Mouse (Mus musculus) limb, embryonic 15.5 days (tissue): ENCODE measurements around the gene Ccdc162. TPM values are rescaled to one million over a fixed set of nuclear protein-coding genes. Genes with fewer than 3 reads are reported as not detected.

Experiments used
- ATAC-seq: fragments of 200-750 bp; cut with Nextera tagmentation; 2 replicates; pipeline ENCODE4 v1.8.0; 2017; ENCODE audit warnings: low read depth, moderate TSS enrichment; ENCODE audit not compliant: insufficient number of reproducible peaks, low FRiP score, low TSS enrichment
- H3K27ac ChIP-seq: fragments of 300-500 bp; sonication (generic); 2 replicates; pipeline ENCODE4 v1.5.1; 2015; ENCODE audit warnings: moderate library complexity, mild to moderate bottlenecking, inconsistent platforms
- H3K27me3 ChIP-seq: fragments of 300-500 bp; sonication (generic); 2 replicates; pipeline ENCODE4 v1.6.1; 2015; ENCODE audit warnings: inconsistent platforms
- H3K36me3 ChIP-seq: fragments of 300-500 bp; sonication (generic); 2 replicates; pipeline ENCODE4 v1.6.1; 2015; ENCODE audit warnings: inconsistent platforms
- H3K4me1 ChIP-seq: fragments of 300-500 bp; sonication (generic); 2 replicates; pipeline ENCODE4 v1.6.1; 2015; ENCODE audit warnings: inconsistent platforms
- H3K4me2 ChIP-seq: fragments of 300-500 bp; sonication (generic); 2 replicates; pipeline ENCODE4 v1.6.1; 2015; ENCODE audit warnings: mild to moderate bottlenecking, inconsistent platforms
- H3K4me3 ChIP-seq: fragments of 300-500 bp; sonication (generic); 2 replicates; pipeline ENCODE4 v1.5.1; 2015; ENCODE audit warnings: mild to moderate bottlenecking, inconsistent platforms
- H3K9ac ChIP-seq: fragments of 300-500 bp; sonication (generic); 2 replicates; pipeline ENCODE4 v1.6.1; 2015; ENCODE audit warnings: inconsistent platforms
- H3K9me3 ChIP-seq: fragments of 300-500 bp; sonication (generic); 2 replicates; pipeline ENCODE4 v1.6.1; 2016; ENCODE audit warnings: inconsistent platforms
- WGBS: fragments of 180-500 bp; shearing (Covaris S2); methylation state at CpG from one replicate; pipeline ENCODE4 v1.1.7; 2015; 5-methylcytosine and 5-hydroxymethylcytosine counted together
- polyA plus RNA-seq: library from polyadenylated mRNA; unstranded; fragments of >200 nt; fragmentation: Nextera tagmentation; extraction: Ambion mirVana; gene quantifications from 2 replicates; pipeline ENCODE4 v1.2.1, GENCODE M21; 2015

The Ccdc162 gene
- polyA plus RNA-seq, 1 experiment from 2014 or later, result 1.3 TPM

GRCm38 (mm10) chr10:41615487-41615886 is 100.9 kb downstream of the Ccdc162 start:
- Histone ChIP-seq H3K4me1 (no peaks in the 10 kb centered on the region), H3K36me3 (no peaks in the 10 kb centered on the region), H3K27me3 (no peaks in the 10 kb centered on the region), H3K9ac (no peak overlapping the region), H3K9me3 (no peaks in the 10 kb centered on the region), H3K27ac (no peak overlapping the region), H3K4me3 (no peak overlapping the region), H3K4me2 (no peak overlapping the region)
- ATAC-seq, result no peak
- 92% methylated on average over 4 of the region's 4 CpGs for WGBS

- H3K4me3 ChIP-seq, result no peak overlapping the region
- no peak overlapping the region for H3K27ac ChIP-seq
- no peaks in the 10 kb centered on the region for H3K4me1 ChIP-seq
- WGBS, result 90% methylated on average over 5 of the region's 5 CpGs
- no peak overlapping the region for H3K9ac ChIP-seq
- no peaks in the 10 kb centered on the region for H3K27me3 ChIP-seq
- H3K36me3 ChIP-seq, result no peaks in the 10 kb centered on the region
- no peaks in the 10 kb centered on the region for H3K9me3 ChIP-seq
- no peak for ATAC-seq
- H3K4me2 ChIP-seq, result no peak overlapping the region
Observed at GRCm38 (mm10) chr10:41611941-41612340, 104.5 kb downstream of the Ccdc162 start.

- 0 out of 2 replicates have a peak, but pooled peaks cover 3% of the 10 kb centered on the region for H3K4me1 ChIP-seq
- no peak overlapping the region for H3K4me3 ChIP-seq
- H3K9me3 ChIP-seq, result no peaks in the 10 kb centered on the region
- no peak for ATAC-seq
- no peak overlapping the region for H3K4me2 ChIP-seq
- H3K27me3 ChIP-seq, result no peaks in the 10 kb centered on the region
- WGBS, result 89% methylated on average over 1 of the region's 1 CpGs
- no peaks in the 10 kb centered on the region for H3K36me3 ChIP-seq
- no peak overlapping the region for H3K9ac ChIP-seq
- H3K27ac ChIP-seq, result no peak overlapping the region
Observed at GRCm38 (mm10) chr10:41609475-41609874, 107.0 kb downstream of the Ccdc162 start.

- no peaks in the 10 kb centered on the region for H3K36me3 ChIP-seq
- no peak overlapping the region for H3K4me2 ChIP-seq
- no peak overlapping the region for H3K27ac ChIP-seq
- WGBS, result 87% methylated on average over 3 of the region's 3 CpGs
- ATAC-seq, result no peak
- no peaks in the 10 kb centered on the region for H3K9me3 ChIP-seq
- H3K4me1 ChIP-seq, result 0 out of 2 replicates have a peak, but pooled peaks cover 3% of the 10 kb centered on the region
- H3K27me3 ChIP-seq, result no peaks in the 10 kb centered on the region
- H3K9ac ChIP-seq, result no peak overlapping the region
- H3K4me3 ChIP-seq, result no peak overlapping the region
Observed at GRCm38 (mm10) chr10:41608485-41608884, 107.9 kb downstream of the Ccdc162 start.

- Histone ChIP-seq H3K36me3 (no peaks in the 10 kb centered on the region), H3K4me3 (no peak overlapping the region), H3K27me3 (no peaks in the 10 kb centered on the region), H3K9me3 (no peaks in the 10 kb centered on the region), H3K9ac (no peak overlapping the region), H3K4me1 (peaks cover 13% of the 10 kb centered on the region), H3K27ac (no peak overlapping the region), H3K4me2 (no peak overlapping the region)
- 88% methylated on average over 1 of the region's 1 CpGs for WGBS
- no peak for ATAC-seq
Observed at GRCm38 (mm10) chr10:41602667-41603066, 113.8 kb downstream of the Ccdc162 start.

- ATAC-seq, result no peak
- Histone ChIP-seq H3K4me2 (no peak overlapping the region), H3K27ac (peak overlapping the region; percentile 57; the same call in 1 of the 2 replicates), H3K36me3 (no peaks in the 10 kb centered on the region), H3K4me1 (peaks cover 13% of the 10 kb centered on the region), H3K27me3 (no peaks in the 10 kb centered on the region), H3K9me3 (no peaks in the 10 kb centered on the region), H3K9ac (no peak overlapping the region), H3K4me3 (no peak overlapping the region)
- 51% methylated on average over 7 of the region's 7 CpGs for WGBS
Observed at GRCm38 (mm10) chr10:41601898-41602545, 114.4 kb downstream of the Ccdc162 start.

GRCm38 (mm10) chr10:41601302-41601701 is 115.1 kb downstream of the Ccdc162 start:
- no peak for ATAC-seq
- H3K27ac ChIP-seq, result no peak overlapping the region

GRCm38 (mm10) chr10:41599051-41599450 is 117.4 kb downstream of the Ccdc162 start:
- no peak overlapping the region for H3K4me2 ChIP-seq
- no peaks in the 10 kb centered on the region for H3K36me3 ChIP-seq
- peak overlapping the region; percentile 17; the same call in 1 of the 2 replicates for H3K27ac ChIP-seq
- no peaks in the 10 kb centered on the region for H3K27me3 ChIP-seq
- WGBS, result 64% methylated on average over 9 of the region's 9 CpGs
- H3K4me1 ChIP-seq, result peaks cover 21% of the 10 kb centered on the region
- H3K9ac ChIP-seq, result no peak overlapping the region
- no peak overlapping the region for H3K4me3 ChIP-seq
- ATAC-seq, result no peak
- no peaks in the 10 kb centered on the region for H3K9me3 ChIP-seq

More at GRCm38 (mm10) chr10:41601302-41601701, 115.1 kb downstream of the Ccdc162 start:
- Histone ChIP-seq H3K4me1 (peaks cover 10% of the 10 kb centered on the region), H3K9ac (no peak overlapping the region), H3K4me2 (no peak overlapping the region), H3K4me3 (no peak overlapping the region), H3K27me3 (no peaks in the 10 kb centered on the region), H3K36me3 (no peaks in the 10 kb centered on the region), H3K9me3 (no peaks in the 10 kb centered on the region)
- 75% methylated on average over 4 of the region's 4 CpGs for WGBS

GRCm38 (mm10) chr10:41598221-41598620 is 118.2 kb downstream of the Ccdc162 start:
- peaks cover 21% of the 10 kb centered on the region for H3K4me1 ChIP-seq
- no peak overlapping the region for H3K9ac ChIP-seq
- no peak overlapping the region for H3K4me3 ChIP-seq
- 32% methylated on average over 9 of the region's 9 CpGs for WGBS
- H3K9me3 ChIP-seq, result no peaks in the 10 kb centered on the region
- no peak for ATAC-seq
- H3K4me2 ChIP-seq, result no peak overlapping the region
- H3K27me3 ChIP-seq, result no peaks in the 10 kb centered on the region
- no peak overlapping the region for H3K27ac ChIP-seq
- no peaks in the 10 kb centered on the region for H3K36me3 ChIP-seq

- Histone ChIP-seq H3K36me3 (no peaks in the 10 kb centered on the region), H3K9me3 (no peaks in the 10 kb centered on the region), H3K27ac (peak overlapping the region; percentile 67), H3K9ac (no peak overlapping the region), H3K4me1 (peaks cover 19% of the 10 kb centered on the region), H3K4me2 (no peak overlapping the region), H3K4me3 (no peak overlapping the region), H3K27me3 (no peaks in the 10 kb centered on the region)
- WGBS, result 65% methylated on average over 3 of the region's 3 CpGs
- ATAC-seq, result no peak
Observed at GRCm38 (mm10) chr10:41595550-41595949, 120.9 kb downstream of the Ccdc162 start.

GRCm38 (mm10) chr10:41594957-41595356 is 121.5 kb downstream of the Ccdc162 start:
- ATAC-seq, result peak; percentile 58; the same call in 1 of the 2 replicates
- 28% methylated on average over 2 of the region's 2 CpGs for WGBS
- Histone ChIP-seq H3K9me3 (no peaks in the 10 kb centered on the region), H3K36me3 (no peaks in the 10 kb centered on the region), H3K9ac (no peak overlapping the region), H3K4me2 (no peak overlapping the region), H3K27ac (peak overlapping the region; percentile 67), H3K27me3 (no peaks in the 10 kb centered on the region), H3K4me3 (no peak overlapping the region), H3K4me1 (peaks cover 19% of the 10 kb centered on the region)

GRCm38 (mm10) chr10:41594433-41594832 is 122.0 kb downstream of the Ccdc162 start:
- no peak for ATAC-seq
- H3K27ac ChIP-seq, result 0 out of 2 replicates have a peak overlapping the region, but pooled peaks have one; percentile 67

More at GRCm38 (mm10) chr10:41594433-41594832, 122.0 kb downstream of the Ccdc162 start:
- Histone ChIP-seq H3K4me2 (no peak overlapping the region), H3K4me1 (peaks cover 19% of the 10 kb centered on the region), H3K9ac (no peak overlapping the region), H3K36me3 (no peaks in the 10 kb centered on the region), H3K27me3 (no peaks in the 10 kb centered on the region), H3K4me3 (no peak overlapping the region), H3K9me3 (no peaks in the 10 kb centered on the region)
- WGBS, result 78% methylated on average over 8 of the region's 8 CpGs
